Mouse (Mus musculus) limb, embryonic 15.5 days (tissue): ENCODE measurements around the gene Fam83e. TPM values are rescaled to one million over a fixed set of nuclear protein-coding genes. Genes with fewer than 3 reads are reported as not detected.

ENCODE experiments used
- polyA plus RNA-seq: library from polyadenylated mRNA; unstranded; fragments of >200 nt; fragmentation: Nextera tagmentation; extraction: Ambion mirVana; gene quantifications from 2 replicates; pipeline ENCODE4 v1.2.1, GENCODE M21; 2015

The Fam83e gene
- polyA plus RNA-seq, 1 experiment from 2014 or later: 0.78 TPM

Other genes with a start within 250 kb of the Fam83e start
- 0.61 and 1.0 TPM in 2 replicates for gene Tulp2, start 239.3 kb upstream of the Fam83e start, polyA plus RNA-seq
- not detected in 2 replicates for gene Gm45808, start 234.4 kb upstream of the Fam83e start, polyA plus RNA-seq
- gene Dhdh, start 232.4 kb upstream of the Fam83e start, polyA plus RNA-seq: 3.1 and 3.3 TPM in 2 replicates
- gene Nucb1, start 210.8 kb upstream of the Fam83e start, polyA plus RNA-seq: 279 and 295 TPM in 2 replicates
- 22.3 and 26.1 TPM in 2 replicates for gene Ppp1r15a, start 194.9 kb upstream of the Fam83e start, polyA plus RNA-seq
- gene Plekha4, start 194.9 kb upstream of the Fam83e start, polyA plus RNA-seq: 5.7 and 6.8 TPM in 2 replicates
- gene Hsd17b14, start 166.3 kb upstream of the Fam83e start, polyA plus RNA-seq: 0.74 and 1.1 TPM in 2 replicates
- 63.4 and 64.4 TPM in 2 replicates for gene Bcat2, start 151.1 kb upstream of the Fam83e start, polyA plus RNA-seq
- gene Fgf21, start 105.7 kb upstream of the Fam83e start, polyA plus RNA-seq: 0.58 and 0.93 TPM in 2 replicates
- gene Fut1, start 103.9 kb upstream of the Fam83e start, polyA plus RNA-seq: 2.9 and 3.3 TPM in 2 replicates
- gene Izumo1, start 99.4 kb upstream of the Fam83e start, polyA plus RNA-seq: 0.14 and 0.27 TPM in 2 replicates
- 11.4 and 12.0 TPM in 2 replicates for gene Rasip1, start 93.7 kb upstream of the Fam83e start, polyA plus RNA-seq
- 21.9 and 36.8 TPM in 2 replicates for gene Mamstr, start 81.2 kb upstream of the Fam83e start, polyA plus RNA-seq
- gene Fut2, start 54.8 kb upstream of the Fam83e start, polyA plus RNA-seq: 7.7 and 8.0 TPM in 2 replicates
- gene Ntn5, start 37.2 kb upstream of the Fam83e start, polyA plus RNA-seq: 0.50 and 2.6 TPM in 2 replicates
- 0.56 and 0.97 TPM in 2 replicates for gene Sec1, start 26.8 kb upstream of the Fam83e start, polyA plus RNA-seq
- gene Car11, start 21.4 kb upstream of the Fam83e start, polyA plus RNA-seq: 13.3 and 13.7 TPM in 2 replicates
- gene Dbp, start 16.1 kb upstream of the Fam83e start, polyA plus RNA-seq: 4.3 and 4.7 TPM in 2 replicates
- gene Rpl18, start 5.8 kb upstream of the Fam83e start, polyA plus RNA-seq: 942 and 1,034 TPM in 2 replicates
- gene Sphk2, start 3.2 kb upstream of the Fam83e start, polyA plus RNA-seq: 38.5 and 39.7 TPM in 2 replicates
- gene Spaca4, start 4.6 kb downstream of the Fam83e start, polyA plus RNA-seq: not detected in 2 replicates
- gene Lmtk3, start 62.5 kb downstream of the Fam83e start, polyA plus RNA-seq: 1.6 and 2.0 TPM in 2 replicates
- gene Sult2b1, start 63.5 kb downstream of the Fam83e start, polyA plus RNA-seq: 82.1 and 91.0 TPM in 2 replicates
- gene Cyth2, start 93.4 kb downstream of the Fam83e start, polyA plus RNA-seq: 87.9 and 98.8 TPM in 2 replicates
- 1.4 and 1.5 TPM in 2 replicates for gene Kcnj14, start 103.6 kb downstream of the Fam83e start, polyA plus RNA-seq
- 56.3 and 59.3 TPM in 2 replicates for gene Grwd1, start 109.7 kb downstream of the Fam83e start, polyA plus RNA-seq
- gene Kdelr1, start 151.6 kb downstream of the Fam83e start, polyA plus RNA-seq: 79.4 and 97.8 TPM in 2 replicates
- gene Grin2d, start 157.2 kb downstream of the Fam83e start, polyA plus RNA-seq: 0.48 and 0.68 TPM in 2 replicates
- 0.49 and 0.86 TPM in 2 replicates for gene Syngr4, start 175.5 kb downstream of the Fam83e start, polyA plus RNA-seq
- gene Tmem143, start 175.7 kb downstream of the Fam83e start, polyA plus RNA-seq: 4.4 and 5.5 TPM in 2 replicates
- 328 and 364 TPM in 2 replicates for gene Emp3, start 200.2 kb downstream of the Fam83e start, polyA plus RNA-seq
- 3.5 and 3.6 TPM in 2 replicates for gene Ccdc114, start 202.9 kb downstream of the Fam83e start, polyA plus RNA-seq